Mouse (Mus musculus) T-helper 17 cell (primary cell): ENCODE results near the gene Dnm1.

Experiments used
- in situ Hi-C, 2 experiments: fragments of 300-600 bp; cut with MboI, MseI; formaldehyde crosslinking; loops; 1 replicate in 1 of 2; 2 replicates in 1 of 2; pipeline ENCODE4 v1.15.1; 2025; ENCODE audit warnings: high pct_unique_total_duplicates in 2 of 2

Gene Dnm1

GRCm38 (mm10) chr2:32287334-32287840, 65.8 kb downstream of the Dnm1 start, which contains the start of gene Golga2:
TSS of gene Golga2 (plus strand) at chr2:32287384.
- in situ Hi-C loops: no loop called here

- in situ Hi-C loops: no loop called here
These were observed 69.2 kb downstream of the Dnm1 start for GRCm38 (mm10) chr2:32283986-32284385.

- in situ Hi-C loops: no loop called here
These were observed 70.4 kb downstream of the Dnm1 start for GRCm38 (mm10) chr2:32282727-32283126.

GRCm38 (mm10) chr2:32282289-32282688, 70.8 kb downstream of the Dnm1 start:
- in situ Hi-C loops: no loop called here

GRCm38 (mm10) chr2:32275823-32276222, 77.3 kb downstream of the Dnm1 start:
- in situ Hi-C loops: no loop called here

- in situ Hi-C loops: no loop called here
These were observed 92.5 kb downstream of the Dnm1 start for GRCm38 (mm10) chr2:32260635-32261034.

GRCm38 (mm10) chr2:32259657-32260417, 93.3 kb downstream of the Dnm1 start, which contains the start of gene Uck1:
TSS of gene Uck1 (minus strand) at chr2:32260159.
- in situ Hi-C loops: no loop called here

GRCm38 (mm10) chr2:32258887-32259533, 94.1 kb downstream of the Dnm1 start:
- in situ Hi-C loops: no loop called here
